Mouse (Mus musculus): ENCODE results near the gene Lrmda. TPM values are rescaled to one million over a fixed set of nuclear protein-coding genes. Genes with fewer than 3 reads are reported as not detected.
A peak's percentile ranks its signal among the peaks of the same experiment; 100 is the strongest.

Gene Lrmda
- polyA plus RNA-seq, 1 experiment from 2014 or later = 1.8 TPM

DNA sequence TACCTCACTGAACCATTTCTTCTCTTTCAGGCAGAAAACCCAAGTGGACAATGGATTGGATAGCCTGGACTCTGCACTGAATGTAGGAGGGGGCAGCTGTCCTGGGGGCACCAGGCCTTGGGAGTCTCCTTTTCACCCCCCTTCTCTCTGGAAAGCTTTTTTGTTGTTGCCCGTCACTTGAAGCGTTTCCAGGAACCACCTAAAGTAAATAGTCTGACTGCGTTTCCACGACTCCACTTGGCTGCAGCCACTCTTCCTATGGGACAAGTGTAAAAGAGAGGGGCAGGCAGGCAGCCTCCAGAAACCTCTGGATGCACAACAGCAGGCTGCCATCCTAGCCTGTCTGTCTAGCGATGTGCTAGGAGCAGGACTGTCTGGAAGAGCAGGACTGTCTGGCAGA is 2.5 kb upstream of the Lrmda start:
- Histone ChIP-seq H3K9ac (ENCODE audit: low read depth, low read length) (no peak overlapping the region), H3K4me2 (replicated peaks; ENCODE audit: low read depth) (no peak overlapping the region), H3K36me3 (ENCODE audit: control insufficient read depth, insufficient read depth) (no peaks in the 10 kb centered on the region), H3K9me3 (ENCODE audit: control insufficient read depth) (no peaks in the 10 kb centered on the region), H3K4me3 (ENCODE audit: low read depth, low read length) (no peak overlapping the region), H3K27ac (ENCODE audit: low read depth, low read length) (no peak overlapping the region), H3K27me3 (replicated peaks; ENCODE audit: control insufficient read depth, insufficient read depth, low read length) (no peaks in the 10 kb centered on the region), H3K4me1 (replicated peaks; ENCODE audit: control insufficient read depth, insufficient read depth, low read length) (peaks cover 11% of the 10 kb centered on the region)
- TF ChIP-seq CTCF (IDR thresholded peaks at IDR 0.05; ENCODE audit: low read depth) = no peak
- ATAC-seq = no peak
- WGBS = 33% methylated on average over 5 of the region's 5 CpGs

GRCm38 (mm10) chr14:22019949-22020845 is 685 bp downstream of the Lrmda start:
- Histone ChIP-seq H3K9me3 (ENCODE audit: control insufficient read depth) (no peaks in the 10 kb centered on the region), H3K9ac (ENCODE audit: low read depth, low read length) (peak overlapping the region; percentile 65), H3K27me3 (replicated peaks; ENCODE audit: control insufficient read depth, insufficient read depth, low read length) (no peaks in the 10 kb centered on the region), H3K4me2 (replicated peaks; ENCODE audit: low read depth) (peak overlapping the region; percentile 87), H3K27ac (ENCODE audit: low read depth, low read length) (peak overlapping the region; percentile 57; the same call in 1 of the 2 replicates), H3K4me3 (ENCODE audit: low read depth, low read length) (peak overlapping the region; percentile 41), H3K4me1 (replicated peaks; ENCODE audit: control insufficient read depth, insufficient read depth, low read length) (peaks cover 11% of the 10 kb centered on the region), H3K36me3 (ENCODE audit: control insufficient read depth, insufficient read depth) (no peaks in the 10 kb centered on the region)
- no peak for TF ChIP-seq CTCF (IDR thresholded peaks at IDR 0.05; ENCODE audit: low read depth)
- WGBS = 56% methylated on average over 12 of the region's 12 CpGs
- no peak for ATAC-seq

- Histone ChIP-seq H3K4me1 (replicated peaks; ENCODE audit: control insufficient read depth, insufficient read depth, low read length) (peaks cover 11% of the 10 kb centered on the region), H3K9me3 (ENCODE audit: control insufficient read depth) (no peaks in the 10 kb centered on the region), H3K4me2 (replicated peaks; ENCODE audit: low read depth) (no peak overlapping the region), H3K4me3 (ENCODE audit: low read depth, low read length) (no peak overlapping the region), H3K27ac (ENCODE audit: low read depth, low read length) (no peak overlapping the region), H3K27me3 (replicated peaks; ENCODE audit: control insufficient read depth, insufficient read depth, low read length) (no peaks in the 10 kb centered on the region), H3K9ac (ENCODE audit: low read depth, low read length) (no peak overlapping the region), H3K36me3 (ENCODE audit: control insufficient read depth, insufficient read depth) (no peaks in the 10 kb centered on the region)
- TF ChIP-seq CTCF (IDR thresholded peaks at IDR 0.05; ENCODE audit: low read depth) = peak; percentile 74
- peak; percentile 34; the same call in 1 of the 2 replicates for ATAC-seq
- WGBS = 36% methylated on average over 2 of the region's 2 CpGs
Measured at GRCm38 (mm10) chr14:22020885-22021284, 1.4 kb downstream of the Lrmda start.

GRCm38 (mm10) chr14:22023533-22023932 is 4.0 kb downstream of the Lrmda start:
- no peak for TF ChIP-seq CTCF (IDR thresholded peaks at IDR 0.05; ENCODE audit: low read depth)
- Histone ChIP-seq H3K4me2 (replicated peaks; ENCODE audit: low read depth) (no peak overlapping the region), H3K27me3 (replicated peaks; ENCODE audit: control insufficient read depth, insufficient read depth, low read length) (no peaks in the 10 kb centered on the region), H3K4me1 (replicated peaks; ENCODE audit: control insufficient read depth, insufficient read depth, low read length) (peaks cover 11% of the 10 kb centered on the region), H3K4me3 (ENCODE audit: low read depth, low read length) (no peak overlapping the region), H3K27ac (ENCODE audit: low read depth, low read length) (no peak overlapping the region), H3K9me3 (ENCODE audit: control insufficient read depth) (no peaks in the 10 kb centered on the region), H3K9ac (ENCODE audit: low read depth, low read length) (no peak overlapping the region), H3K36me3 (ENCODE audit: control insufficient read depth, insufficient read depth) (no peaks in the 10 kb centered on the region)
- ATAC-seq = no peak
- 81% methylated on average over 4 of the region's 4 CpGs for WGBS

DNA sequence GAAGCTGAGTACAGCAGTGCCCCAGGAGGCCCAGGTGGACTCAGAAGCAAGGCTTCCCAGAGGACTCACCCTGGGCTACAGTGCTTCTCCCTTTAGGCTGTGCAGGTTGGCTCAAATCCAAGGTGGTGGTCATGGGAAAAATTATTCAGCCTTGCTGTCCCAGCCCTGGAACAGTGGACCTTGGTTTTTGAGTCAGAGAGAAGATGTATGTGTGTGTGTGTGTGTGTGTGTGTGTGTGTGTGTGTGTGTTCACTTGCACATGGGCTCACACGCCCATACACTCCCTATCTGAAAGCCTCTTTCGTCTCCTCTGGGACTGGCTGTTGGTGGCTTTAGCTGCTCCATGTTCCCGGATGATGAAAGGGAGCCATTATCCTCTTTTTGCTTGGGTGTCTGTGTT is 16.4 kb downstream of the Lrmda start:
- H3K4me2 ChIP-seq (replicated peaks; ENCODE audit: low read depth) = no peak overlapping the region
- no peaks in the 10 kb centered on the region for H3K36me3 ChIP-seq (ENCODE audit: control insufficient read depth, insufficient read depth)
- 0 out of 2 replicates have a peak, but pooled peaks cover 4% of the 10 kb centered on the region for H3K4me1 ChIP-seq (replicated peaks; ENCODE audit: control insufficient read depth, insufficient read depth, low read length)
- 44% methylated on average over 3 of the region's 3 CpGs for WGBS
- H3K27me3 ChIP-seq (replicated peaks; ENCODE audit: control insufficient read depth, insufficient read depth, low read length) = no peaks in the 10 kb centered on the region
- H3K27ac ChIP-seq (ENCODE audit: low read depth, low read length) = no peak overlapping the region
- TF ChIP-seq CTCF (IDR thresholded peaks at IDR 0.05; ENCODE audit: low read depth) = no peak
- H3K9ac ChIP-seq (ENCODE audit: low read depth, low read length) = no peak overlapping the region
- no peak overlapping the region for H3K4me3 ChIP-seq (ENCODE audit: low read depth, low read length)
- no peak for ATAC-seq
- H3K9me3 ChIP-seq (ENCODE audit: control insufficient read depth) = no peaks in the 10 kb centered on the region

GRCm38 (mm10) chr14:22036338-22036737 is 16.8 kb downstream of the Lrmda start:
- no peak overlapping the region for H3K27ac ChIP-seq (ENCODE audit: low read depth, low read length)
- no peak for ATAC-seq
- no peak overlapping the region for H3K4me2 ChIP-seq (replicated peaks; ENCODE audit: low read depth)
- H3K36me3 ChIP-seq (ENCODE audit: control insufficient read depth, insufficient read depth) = no peaks in the 10 kb centered on the region
- 61% methylated on average over 6 of the region's 6 CpGs for WGBS
- H3K4me1 ChIP-seq (replicated peaks; ENCODE audit: control insufficient read depth, insufficient read depth, low read length) = 0 out of 2 replicates have a peak, but pooled peaks cover 4% of the 10 kb centered on the region
- no peak overlapping the region for H3K9ac ChIP-seq (ENCODE audit: low read depth, low read length)
- no peaks in the 10 kb centered on the region for H3K9me3 ChIP-seq (ENCODE audit: control insufficient read depth)
- H3K27me3 ChIP-seq (replicated peaks; ENCODE audit: control insufficient read depth, insufficient read depth, low read length) = no peaks in the 10 kb centered on the region
- no peak overlapping the region for H3K4me3 ChIP-seq (ENCODE audit: low read depth, low read length)
- no peak for TF ChIP-seq CTCF (IDR thresholded peaks at IDR 0.05; ENCODE audit: low read depth)

All from intestine, postnatal 0 days (tissue).